Mouse (Mus musculus) retina, adult 2 months (tissue): Measurements from ENCODE around the gene Hoga1.

Experiments
- DNase-seq: peaks from one replicate; pipeline ENCODE4 v3.0.0-alpha.2; 2012; ENCODE audit warnings: low read depth, low spot score

Hoga1 gene

DNA sequence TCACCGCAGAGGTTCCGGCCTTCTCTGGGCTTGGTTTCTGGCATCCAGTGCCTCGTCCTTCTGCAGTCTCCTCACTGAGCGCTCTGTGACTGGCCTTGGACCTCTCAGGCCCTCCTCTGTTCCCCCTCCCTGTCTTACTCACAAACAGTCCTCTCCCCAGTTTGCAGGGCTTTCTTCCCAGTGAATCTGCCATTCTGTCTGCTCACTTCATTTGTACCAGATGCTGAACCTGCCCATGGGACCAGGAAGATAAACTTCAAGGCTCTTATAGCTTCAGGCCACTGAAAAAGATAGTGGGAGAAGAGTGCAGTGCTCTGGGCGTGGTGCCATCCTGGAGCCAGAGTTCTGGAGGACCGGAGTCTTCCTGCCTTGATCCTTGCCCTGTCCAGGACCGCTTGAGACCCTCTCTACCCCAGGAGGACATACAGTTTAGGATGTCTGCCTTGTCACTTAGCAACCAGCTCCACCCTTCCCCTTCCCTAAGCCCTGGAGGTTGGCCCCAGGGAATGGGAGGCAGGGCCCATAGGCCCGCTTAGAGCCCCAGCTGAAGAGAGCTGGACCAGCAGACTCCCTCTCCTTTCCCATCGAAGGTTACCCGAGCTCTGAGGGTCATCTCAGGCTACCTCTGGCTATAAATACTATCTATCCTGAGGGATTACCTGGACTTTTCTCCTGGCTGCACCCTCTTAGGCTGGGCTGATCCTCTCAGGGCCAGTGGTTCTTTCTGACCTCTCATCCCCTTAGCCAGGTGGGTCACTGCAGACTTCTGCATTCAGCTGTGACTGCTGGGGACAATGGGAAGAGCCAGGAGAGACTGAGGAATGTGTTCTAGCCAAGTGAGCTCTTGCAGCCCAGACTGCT, 23.5 kb upstream of the Hoga1 start:
- peak; percentile 84 for DNase-seq

DNA sequence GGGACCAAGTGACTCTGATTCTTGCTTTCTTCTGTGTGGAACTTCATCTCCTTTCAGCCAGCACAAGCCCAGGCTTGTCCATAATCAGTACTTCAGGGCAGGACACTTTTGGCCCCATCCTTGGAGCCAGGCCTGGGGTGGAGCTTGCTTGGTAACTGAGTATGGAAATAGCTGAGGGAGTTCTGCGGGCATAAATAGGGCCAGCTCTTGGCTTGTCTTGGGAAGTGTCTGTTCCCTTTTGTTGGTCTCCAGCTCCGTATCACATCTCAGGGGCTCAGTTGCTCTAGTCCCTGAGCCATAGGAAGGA, 22.9 kb upstream of the Hoga1 start:
- DNase-seq, result no peak

DNA sequence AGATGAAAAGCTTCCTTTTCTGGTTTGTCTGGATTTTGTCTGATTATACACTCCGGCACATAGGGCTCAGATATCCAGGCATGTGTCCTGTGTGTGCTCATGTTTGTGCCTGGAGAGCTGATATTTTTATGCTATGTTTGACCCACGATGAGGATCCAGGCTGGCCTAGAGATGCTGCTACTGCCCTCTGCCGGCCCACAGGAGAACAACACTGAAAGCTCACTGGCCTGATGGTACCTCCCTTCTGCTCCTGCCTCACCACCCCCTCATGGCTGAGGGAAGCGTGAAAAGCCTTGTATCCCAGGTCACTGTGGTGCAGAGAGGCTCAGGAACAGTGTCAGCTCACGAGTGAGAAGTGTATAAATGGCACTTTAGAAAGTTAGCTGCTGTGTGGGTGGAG, 19.3 kb upstream of the Hoga1 start:
- DNase-seq, result peak; percentile 65

DNA sequence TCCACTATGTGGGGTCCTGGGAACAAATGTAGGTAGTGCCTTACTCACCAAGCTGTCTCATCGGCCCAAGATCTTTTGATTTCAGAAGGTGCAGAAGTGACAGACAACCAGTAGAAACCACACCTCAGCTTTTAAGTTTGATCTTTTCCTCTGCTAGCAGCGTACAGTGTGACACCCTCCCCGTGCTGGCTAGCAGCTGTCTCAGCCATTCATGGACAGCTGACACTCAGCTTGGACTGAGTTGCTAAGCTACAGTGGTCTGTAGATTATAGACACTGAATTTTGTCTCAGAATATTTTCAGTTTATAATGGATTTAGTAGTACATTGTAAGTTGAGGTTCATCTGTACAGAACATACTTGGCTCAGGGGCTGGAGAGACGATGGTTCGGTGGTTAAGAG, 14.3 kb upstream of the Hoga1 start:
- DNase-seq, result no peak

DNA sequence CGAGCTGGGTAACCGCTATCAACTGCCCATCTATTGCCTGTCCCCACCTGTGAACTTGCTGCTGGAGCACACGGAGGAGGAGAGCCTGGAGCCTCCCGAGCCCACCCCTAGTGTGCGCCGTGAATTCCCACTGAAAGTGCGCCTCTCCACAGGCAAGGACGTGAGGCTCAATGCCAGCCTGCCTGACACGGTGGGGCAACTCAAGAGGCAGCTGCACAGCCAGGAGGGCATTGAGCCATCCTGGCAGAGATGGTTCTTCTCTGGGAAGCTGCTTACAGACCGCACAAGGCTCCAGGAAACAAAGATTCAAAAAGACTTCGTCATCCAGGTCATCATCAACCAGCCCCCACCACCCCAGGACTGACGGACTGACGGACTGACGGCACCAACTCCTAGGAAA, 11.8 kb upstream of the Hoga1 start:
- DNase-seq, result no peak

DNA sequence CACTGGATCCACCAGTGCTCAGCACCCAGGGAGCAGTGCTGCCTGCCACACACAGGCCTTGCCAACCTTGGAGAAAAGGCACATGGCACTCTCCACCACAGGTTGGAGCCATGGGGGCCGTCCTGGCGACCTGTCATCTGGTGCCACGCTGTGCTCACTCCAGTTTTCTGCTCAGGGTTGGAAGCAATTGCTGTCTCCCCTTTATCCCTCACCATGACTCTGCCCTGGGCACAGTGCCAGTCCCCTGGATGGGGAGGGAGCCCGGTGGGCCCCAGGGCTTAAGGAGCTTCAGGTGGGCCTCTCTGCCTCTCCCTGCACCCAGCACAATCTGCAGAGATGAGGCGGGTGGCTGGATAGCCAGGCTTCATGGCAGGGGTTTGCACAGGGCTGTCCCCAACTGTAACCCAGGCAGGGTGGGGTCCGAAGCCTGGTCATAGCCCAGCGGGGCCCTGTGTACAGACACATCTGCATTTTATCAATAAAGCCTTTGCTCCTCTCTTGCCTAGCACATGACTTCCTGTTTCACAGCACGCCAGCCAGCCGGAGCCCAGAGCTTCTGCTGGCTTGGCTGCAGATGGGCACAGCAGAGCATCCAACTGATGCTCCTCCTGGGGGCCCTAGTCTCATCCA, 11.1 kb upstream of the Hoga1 start:
- no peak for DNase-seq

DNA sequence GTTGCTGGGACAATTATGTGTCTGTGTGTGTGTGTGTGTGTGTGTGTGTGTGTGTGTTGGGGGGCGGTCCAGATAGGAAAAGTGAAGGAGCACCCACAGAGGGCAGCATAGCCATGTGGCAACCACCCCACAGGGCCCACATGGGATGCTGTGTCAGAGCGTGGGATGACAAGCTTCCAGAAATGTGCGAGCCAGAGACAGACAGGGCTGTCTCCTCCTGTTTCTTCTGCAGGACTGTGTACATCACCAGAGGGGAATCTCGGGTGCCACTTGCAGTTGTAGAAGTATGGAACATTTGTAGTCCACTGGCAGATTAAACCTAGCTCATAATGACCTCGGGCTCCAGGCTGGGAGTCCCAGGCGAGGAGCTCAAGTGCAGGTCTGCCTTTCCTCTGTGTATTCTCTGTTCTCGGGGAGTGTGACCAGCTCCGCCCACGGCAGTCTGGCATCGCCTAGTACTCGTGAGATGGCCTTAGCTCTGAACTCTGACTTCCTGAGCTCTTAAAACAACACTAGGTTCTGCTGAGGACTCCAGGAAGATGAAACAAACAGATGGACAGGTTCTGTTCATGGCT, 10.4 kb upstream of the Hoga1 start:
- no peak for DNase-seq

DNA sequence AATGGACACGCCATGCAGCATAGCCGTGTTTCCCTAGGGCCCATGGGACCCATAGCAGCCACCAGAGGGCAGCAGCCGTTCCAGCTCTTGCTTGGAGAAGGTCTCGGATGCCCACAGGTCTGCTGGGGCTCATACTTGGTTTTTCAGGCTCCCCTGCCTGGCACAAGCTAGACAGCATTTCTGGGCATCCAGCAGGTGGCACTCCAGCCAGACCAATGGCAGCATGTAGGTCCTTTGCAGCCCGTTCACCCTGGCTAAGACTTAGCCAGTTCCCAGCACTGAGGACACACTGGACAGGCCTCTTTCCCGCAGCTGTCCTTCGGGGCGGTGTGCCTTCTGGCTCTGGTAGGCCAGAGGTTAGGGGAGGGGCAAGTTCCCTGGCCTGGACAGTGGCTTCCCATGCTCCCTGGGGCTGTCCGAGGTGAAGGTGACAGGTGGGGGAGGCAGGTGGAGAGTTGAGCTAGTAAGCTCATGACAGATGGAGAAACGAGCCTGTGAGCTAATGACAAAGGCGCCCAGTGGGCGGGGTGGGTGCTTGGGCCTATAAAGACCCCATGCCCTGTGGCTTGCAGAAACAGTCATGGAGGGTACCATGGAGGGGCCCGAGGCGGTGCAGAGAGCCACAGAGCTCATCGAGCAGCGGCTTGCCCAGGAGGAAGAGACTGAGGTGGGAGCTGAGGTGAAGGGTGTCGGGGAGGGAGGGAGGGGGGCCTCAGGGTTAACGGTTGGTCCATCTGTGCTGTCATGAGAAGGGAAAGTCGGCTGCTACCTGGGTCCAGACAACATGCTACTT, 9.8 kb upstream of the Hoga1 start, which contains the start of gene Ankrd2:
Gene Ankrd2 (plus strand): TSS at position 545 of the 793 bp plus-strand sequence.
- peak; percentile 45 for DNase-seq

DNA sequence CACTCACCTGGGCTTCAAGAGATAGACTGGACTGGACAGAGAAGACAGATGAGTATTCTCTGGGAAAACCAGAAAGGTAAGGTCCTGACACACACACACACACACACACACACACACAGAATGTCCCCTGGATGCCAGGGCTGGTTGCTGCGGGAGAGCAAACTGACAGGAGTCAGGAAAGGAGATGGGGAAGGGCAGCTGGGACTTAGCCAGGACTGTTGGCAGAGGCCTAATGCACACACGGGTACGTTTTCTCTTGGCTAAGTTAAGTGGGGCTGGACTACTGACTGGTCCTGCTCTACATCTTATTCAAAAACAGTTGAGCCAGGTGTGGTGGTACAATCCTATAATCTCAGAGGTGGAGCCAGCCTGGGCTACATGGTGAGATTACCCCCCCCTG, 9.1 kb upstream of the Hoga1 start:
- DNase-seq, result no peak

DNA sequence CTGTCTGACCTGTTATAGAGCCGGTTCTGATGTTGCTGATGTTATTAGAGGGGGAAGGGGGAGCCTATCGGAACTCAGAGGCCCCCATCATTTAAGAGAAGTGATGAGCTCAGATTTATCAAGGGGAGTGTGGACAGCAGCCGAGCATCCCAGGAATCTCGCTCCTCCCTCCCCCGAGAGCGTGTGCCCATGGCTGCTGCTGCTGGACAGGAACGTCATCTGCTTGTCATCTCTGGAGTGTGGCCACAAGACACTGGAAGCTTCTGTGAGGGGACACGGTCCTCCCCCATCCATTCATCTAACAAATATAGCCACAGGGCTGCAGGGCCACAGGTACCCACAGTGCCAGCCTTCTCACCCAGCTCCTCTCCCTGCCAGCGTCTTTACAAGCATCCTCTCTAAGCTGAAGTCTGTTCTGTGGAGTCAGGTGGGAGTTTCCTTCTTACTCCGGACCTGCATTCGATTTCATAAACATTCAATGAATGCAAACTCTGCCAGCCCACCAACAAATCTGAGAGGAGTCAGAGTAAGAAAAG, 8.2 kb upstream of the Hoga1 start:
- no peak for DNase-seq

DNA sequence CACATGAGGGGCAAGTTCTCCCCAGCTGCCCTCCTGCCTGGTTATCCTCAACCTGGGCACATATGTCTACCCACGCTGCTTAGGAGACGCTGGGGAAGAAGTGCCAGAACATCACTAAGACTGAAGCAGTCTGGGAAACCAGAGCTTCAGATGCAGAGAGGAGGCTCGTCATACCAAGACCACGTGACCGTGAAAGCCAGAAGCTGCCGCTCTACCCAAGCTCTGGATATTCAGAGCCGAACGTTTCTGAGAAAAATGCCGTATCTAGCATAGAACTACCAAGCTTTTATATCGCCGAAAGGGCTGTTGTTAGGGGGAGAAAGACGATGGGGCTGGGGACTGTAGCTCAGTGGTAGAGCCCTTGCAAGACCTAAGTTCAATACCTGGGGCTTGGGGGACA, 7.1 kb upstream of the Hoga1 start:
- DNase-seq, result no peak

DNA sequence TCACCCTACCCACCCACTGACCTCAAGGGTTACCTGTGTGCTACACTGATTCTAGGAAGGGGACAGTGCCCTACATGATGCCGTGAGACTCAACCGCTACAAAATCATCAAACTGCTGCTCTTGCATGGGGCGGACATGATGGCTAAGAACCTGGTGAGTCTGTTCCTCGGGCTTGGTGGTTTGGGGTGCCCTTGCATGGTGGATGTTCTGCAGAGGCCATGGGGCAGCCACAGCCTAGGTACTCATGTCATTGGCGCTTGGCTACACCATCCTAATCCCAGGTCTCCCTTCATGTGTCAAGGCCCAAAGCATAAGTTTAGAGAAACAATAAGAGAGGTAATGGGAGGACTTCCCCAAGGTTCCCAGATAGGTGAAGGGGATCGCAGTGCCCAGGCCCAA, 1.4 kb upstream of the Hoga1 start:
- DNase-seq, result no peak

DNA sequence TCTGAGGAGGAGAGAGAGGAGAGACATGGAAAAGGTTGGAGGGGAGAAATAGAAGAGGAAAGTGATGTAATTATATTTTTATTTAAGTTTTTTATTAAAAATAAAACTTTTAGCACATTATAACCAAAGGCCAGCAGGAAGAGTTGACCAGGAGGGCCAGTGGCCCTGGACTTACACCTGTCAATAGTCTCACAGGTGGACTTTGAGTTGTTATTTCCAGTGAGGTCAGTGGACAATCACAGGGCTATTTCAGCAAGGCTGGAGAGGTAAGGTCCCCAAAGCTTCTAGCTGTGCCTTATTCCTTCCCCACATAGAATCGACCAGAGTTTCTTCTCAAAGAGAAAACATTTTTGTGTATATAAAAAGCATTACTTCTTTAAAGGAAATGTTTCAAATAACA, 4.8 kb downstream of the Hoga1 start:
- no peak for DNase-seq

DNA sequence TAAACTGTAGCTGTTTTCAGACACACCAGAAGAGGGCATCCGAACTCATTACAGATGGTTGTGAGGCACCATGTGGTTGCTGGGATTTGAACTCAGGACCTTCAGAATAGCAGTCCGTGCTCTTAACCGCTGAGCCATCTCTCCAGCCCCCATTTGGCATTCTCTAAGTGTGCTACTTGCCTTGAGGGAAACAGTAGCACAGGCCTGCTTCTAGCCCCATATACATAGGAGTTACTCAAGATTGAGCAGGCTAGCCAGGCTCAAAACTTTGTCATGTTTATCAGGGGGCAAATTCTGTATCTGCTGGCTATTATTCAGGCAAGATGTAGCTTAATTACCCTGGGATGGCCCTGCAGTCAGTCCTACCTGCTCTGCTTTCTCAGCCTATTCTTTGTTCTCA, 5.9 kb downstream of the Hoga1 start:
- DNase-seq, result no peak

DNA sequence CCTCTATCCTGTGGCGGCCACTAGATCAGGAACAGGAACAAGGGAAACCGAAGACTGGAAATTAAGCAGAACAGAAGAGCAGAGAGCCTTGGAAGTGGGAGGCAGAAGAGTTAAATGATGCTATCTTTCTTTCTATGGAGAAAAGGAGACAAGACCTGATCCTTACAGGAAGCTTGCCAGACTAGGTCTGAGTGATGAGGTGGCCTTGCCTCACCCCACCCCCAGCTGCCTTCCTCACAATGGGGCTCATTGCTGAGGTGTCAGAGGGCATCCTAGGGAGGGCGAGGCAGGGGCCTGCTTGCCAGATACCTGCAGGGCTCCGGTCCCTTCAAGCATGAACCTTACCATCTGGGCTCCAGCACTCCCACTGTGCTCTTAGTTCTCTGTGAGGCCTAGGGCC, 6.5 kb downstream of the Hoga1 start, which contains the start of gene 4933411K16Rik:
Gene 4933411K16Rik (plus strand): TSS at position 301 of the 400 bp plus-strand sequence.
- DNase-seq, result no peak

DNA sequence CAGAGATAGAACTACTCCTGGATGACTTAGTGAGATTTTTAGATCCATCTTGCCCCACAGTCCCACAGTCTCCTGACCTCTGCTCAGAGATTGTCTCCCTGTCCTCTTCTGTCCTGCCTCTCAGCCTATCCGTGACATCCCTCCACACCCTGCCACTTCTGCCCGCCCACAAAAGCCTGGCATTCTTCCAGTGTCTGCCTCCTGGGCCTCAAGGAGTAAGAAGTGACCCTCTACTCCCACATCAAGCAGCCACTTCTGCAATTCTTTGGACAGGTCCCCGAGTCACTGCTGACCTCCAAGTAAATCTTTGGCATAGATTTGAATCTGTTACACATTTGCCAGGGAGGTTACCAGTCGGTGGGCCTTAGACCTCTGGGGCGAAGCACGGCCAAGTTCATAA, 8.8 kb downstream of the Hoga1 start:
- no peak for DNase-seq

DNA sequence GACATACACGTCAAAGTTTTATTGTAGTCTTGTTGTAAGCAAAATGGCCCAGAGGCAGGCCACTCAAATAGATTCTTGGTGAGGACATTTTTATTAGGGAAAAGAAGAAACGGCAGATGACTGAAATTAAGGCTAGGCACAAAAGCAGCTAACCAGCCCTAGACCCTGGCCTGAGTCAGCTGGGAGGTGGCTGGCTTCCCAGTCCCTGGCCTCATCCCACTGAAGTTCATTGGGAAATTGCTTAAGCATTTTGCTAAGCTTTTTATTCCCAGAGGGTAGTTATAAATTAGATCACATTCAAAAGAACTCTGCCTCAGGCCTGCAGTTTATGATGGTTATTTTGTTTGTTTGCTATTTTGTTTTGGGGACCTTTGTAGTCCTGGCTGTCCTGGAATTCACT, 10.5 kb downstream of the Hoga1 start:
- DNase-seq, result no peak

DNA sequence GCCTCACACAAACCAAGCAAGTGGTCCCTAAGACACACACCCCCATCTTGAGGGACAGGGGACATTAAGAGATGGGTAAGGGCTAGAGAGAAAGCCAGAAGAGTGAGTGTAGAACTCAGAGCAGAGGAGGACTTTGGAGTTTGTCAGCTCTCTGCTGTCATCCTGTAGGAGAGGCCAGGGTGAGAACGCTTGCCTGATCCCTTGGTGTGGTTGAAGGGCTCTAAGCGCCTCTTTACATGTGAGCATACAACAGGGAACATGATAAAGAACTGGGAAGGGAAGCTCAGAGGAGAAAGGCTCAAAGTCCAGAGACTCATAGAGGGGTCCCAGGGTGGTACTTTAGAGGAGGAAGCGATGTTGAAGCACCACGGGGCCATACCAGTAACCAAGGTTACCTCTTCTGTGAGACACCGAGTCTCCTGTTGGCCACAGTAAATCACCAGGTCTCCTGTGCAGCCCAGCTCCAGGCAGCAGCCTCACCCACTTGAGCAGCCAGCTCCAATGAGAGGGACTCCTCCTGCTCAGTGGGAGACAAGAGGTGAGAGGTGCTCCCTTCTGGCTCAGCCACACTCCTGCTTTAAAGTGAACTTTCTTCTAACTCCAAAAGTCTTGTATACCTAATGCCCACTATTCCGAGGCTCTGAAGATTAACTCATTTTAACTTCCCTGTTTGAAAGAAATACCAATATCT, 11.5 kb downstream of the Hoga1 start:
- no peak for DNase-seq

DNA sequence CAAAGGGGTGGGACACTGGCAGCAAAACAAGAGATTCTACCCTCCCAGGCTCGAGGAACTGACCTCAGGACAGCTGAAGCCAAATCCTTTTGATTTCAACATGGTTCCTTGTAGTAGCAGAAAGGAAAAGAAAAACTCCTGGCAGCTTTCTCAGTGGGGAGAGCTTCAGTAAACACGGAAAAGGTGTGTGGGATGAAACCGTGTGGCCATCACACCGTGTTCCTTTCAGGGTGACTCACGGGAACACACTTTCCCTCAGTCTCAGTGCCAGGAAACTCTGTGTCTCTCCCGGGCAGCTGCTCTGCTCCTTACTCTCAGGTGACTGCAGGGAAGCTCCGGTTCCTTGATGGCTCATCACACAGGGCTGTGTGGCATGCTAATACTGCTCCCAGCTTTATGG, 13.0 kb downstream of the Hoga1 start:
- no peak for DNase-seq

DNA sequence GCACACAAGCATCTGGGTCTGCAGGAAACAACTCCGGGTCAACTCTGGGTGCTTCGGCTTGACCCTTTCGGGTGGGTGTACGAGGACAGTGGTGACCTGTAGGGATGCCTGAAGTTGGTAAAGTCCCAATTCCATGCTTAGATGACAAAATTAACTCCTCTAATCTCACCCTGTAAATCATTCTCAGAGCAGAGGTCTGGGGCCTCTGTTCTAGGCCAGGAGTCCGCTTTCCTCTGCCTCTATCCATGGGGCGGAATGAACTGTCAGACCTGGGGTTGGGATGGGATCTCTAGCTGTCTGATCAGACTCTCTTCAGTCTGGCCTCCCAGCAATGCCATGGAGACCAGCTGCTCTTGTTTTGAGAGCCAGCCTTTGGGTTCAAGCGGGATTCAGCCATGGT, 16.0 kb downstream of the Hoga1 start:
- DNase-seq, result no peak
